Mouse (Mus musculus): Measurements from ENCODE around the gene Spop.

Spop gene

GRCm38 (mm10) chr11:95417341-95417740 is 3.5 kb downstream of the Spop start:
- DNase-seq (ENCODE audit: low read depth, low spot score), result no peak

GRCm38 (mm10) chr11:95420880-95421435 is 7.1 kb downstream of the Spop start:
- DNase-seq (ENCODE audit: low read depth, low spot score), result no peak

- DNase-seq (ENCODE audit: low read depth, low spot score), result no peak
Observed at GRCm38 (mm10) chr11:95423505-95423904, 9.6 kb downstream of the Spop start.

GRCm38 (mm10) chr11:95431344-95431743 is 17.5 kb downstream of the Spop start:
- DNase-seq (ENCODE audit: low read depth, low spot score), result no peak

- no peak for DNase-seq (ENCODE audit: low read depth, low spot score)
Observed at GRCm38 (mm10) chr11:95432194-95432593, 18.3 kb downstream of the Spop start.

- DNase-seq (ENCODE audit: low read depth, low spot score), result no peak
Observed at GRCm38 (mm10) chr11:95445371-95445770, 31.5 kb downstream of the Spop start.

GRCm38 (mm10) chr11:95446580-95447305 is 32.9 kb downstream of the Spop start:
- DNase-seq (ENCODE audit: low read depth, low spot score), result no peak

- DNase-seq (ENCODE audit: low read depth, low spot score), result no peak
Observed at GRCm38 (mm10) chr11:95448346-95448745, 34.5 kb downstream of the Spop start.

- DNase-seq (ENCODE audit: low read depth, low spot score), result no peak
Observed at GRCm38 (mm10) chr11:95455331-95455730, 41.5 kb downstream of the Spop start.

- DNase-seq (ENCODE audit: low read depth, low spot score), result no peak
Observed at GRCm38 (mm10) chr11:95460872-95461271, 47.0 kb downstream of the Spop start.

- no peak for DNase-seq (ENCODE audit: low read depth, low spot score)
Observed at GRCm38 (mm10) chr11:95462168-95462567, 48.3 kb downstream of the Spop start.

- DNase-seq (ENCODE audit: low read depth, low spot score), result no peak
Observed at GRCm38 (mm10) chr11:95467731-95468130, 53.9 kb downstream of the Spop start.

GRCm38 (mm10) chr11:95472942-95473341 is 59.1 kb downstream of the Spop start:
- no peak for DNase-seq (ENCODE audit: low read depth, low spot score)

- DNase-seq (ENCODE audit: low read depth, low spot score), result no peak
Observed at GRCm38 (mm10) chr11:95473456-95473855, 59.6 kb downstream of the Spop start.

- DNase-seq (ENCODE audit: low read depth, low spot score), result no peak
Observed at GRCm38 (mm10) chr11:95476323-95476722, 62.4 kb downstream of the Spop start.

- DNase-seq (ENCODE audit: low read depth, low spot score), result no peak
Observed at GRCm38 (mm10) chr11:95479458-95479857, 65.6 kb downstream of the Spop start.

- DNase-seq (ENCODE audit: low read depth, low spot score), result no peak
Observed at GRCm38 (mm10) chr11:95480662-95481061, 66.8 kb downstream of the Spop start.

GRCm38 (mm10) chr11:95485634-95486033 is 71.8 kb downstream of the Spop start:
- DNase-seq (ENCODE audit: low read depth, low spot score), result no peak

- no peak for DNase-seq (ENCODE audit: low read depth, low spot score)
Observed at GRCm38 (mm10) chr11:95487237-95487636, 73.4 kb downstream of the Spop start.

- DNase-seq (ENCODE audit: low read depth, low spot score), result no peak
Observed at GRCm38 (mm10) chr11:95490104-95490503, 76.2 kb downstream of the Spop start.

- DNase-seq (ENCODE audit: low read depth, low spot score), result no peak
Observed at GRCm38 (mm10) chr11:95492256-95492655, 78.4 kb downstream of the Spop start.

GRCm38 (mm10) chr11:95493010-95493409 is 79.1 kb downstream of the Spop start:
- DNase-seq (ENCODE audit: low read depth, low spot score), result no peak

GRCm38 (mm10) chr11:95493950-95494349 is 80.1 kb downstream of the Spop start:
- no peak for DNase-seq (ENCODE audit: low read depth, low spot score)
